ENCODE assay signal across 14 mouse cellular contexts in the genomic region with DNA sequence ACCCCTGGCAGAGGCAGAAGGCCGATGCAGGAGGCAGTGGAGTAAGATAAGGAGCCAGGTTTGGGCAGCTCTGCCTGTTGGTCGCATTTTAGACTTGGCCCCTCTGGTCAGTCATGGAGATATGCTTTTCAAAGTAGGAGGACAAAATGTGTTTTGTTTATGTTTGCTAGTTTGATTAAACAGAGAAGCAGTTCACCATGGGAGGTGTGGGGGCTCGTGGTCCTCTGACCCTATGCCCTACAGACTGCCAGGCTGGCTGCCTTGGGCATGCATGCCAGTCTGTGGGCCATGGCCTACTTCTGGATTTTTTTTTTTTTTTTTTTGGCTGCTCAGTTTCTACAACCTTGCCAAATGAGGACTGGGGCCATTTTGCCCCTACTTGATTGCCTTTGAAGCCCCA. TPM values are rescaled to one million over a fixed set of nuclear protein-coding genes. Genes with fewer than 3 reads are reported as not detected.
DNase-seq lines count a peak whose midpoint lies in the region.
"Had no signal": no experiment of that assay in that cellular context is flagged by ENCODE, and none has a peak within 500 bp of the region (broad histone marks: within the 10 kb centered on the region; RNA-seq: fewer than 3 reads in every experiment).

No protein-coding gene starts in this region.

- DNase-seq in adrenal gland, adult 2 months = peak; percentile 52
- DNase-seq in adrenal gland, postnatal 14 days = no peak
- peak; percentile 85 for DNase-seq in heart, adult 11 months
- DNase-seq in heart, adult 9 months (ENCODE audit: low spot score in 2 of 2) = no peak
- DNase-seq: adrenal gland, adult 8-10 months; adrenal gland, postnatal 10 days; adrenal gland, postnatal 25 days; adrenal gland, postnatal 36 days; B cell, adult 2 months; cerebellum, adult 11 months; cerebellum, adult 11-12 months; cerebellum, adult 18-20 months; cerebellum, adult 2 months; cerebellum, adult 8-10 months had no signal

RNA-seq across cellular contexts. Expression of gene Synj2, which starts 6.0 kb away (rescaled TPM):
- 10 to 100 TPM in 1 of 2 experiments, 1 to 10 TPM in 1; 9.7 to 18.3 TPM for total RNA-seq in adrenal gland, adult 2 months (2021)
- 3.6 and 4.6 TPM in 2 replicates for polyA plus RNA-seq in adrenal gland, adult 2 months (2012; rRNA removed)
- 12.4 and 13.3 TPM in 2 replicates for total RNA-seq in adrenal gland, postnatal 14 days (2021)

Comparison
In these comparisons a context has a peak if more than half of its experiments do, and no peak if none do; other contexts are left out.
1. DNase-seq: peak in adrenal gland, adult 2 months (single experiment) and heart, adult 11 months (single experiment); none in adrenal gland, postnatal 14 days (single experiment) and heart, adult 9 months (0 of 2).